Mouse (Mus musculus): ENCODE measurements at regions not wholly inside any gene's neighbourhood (a gene's known extent, or its start where the extent isn't known, plus 50 kb on each side); places are given as distances from the start of the nearest gene placed in this dataset.
"Not testable (repeated sequence)": the region's sequence is repeated elsewhere in the genome, so short reads cannot be mapped to it uniquely, and the experiment has no call there.

GRCm38 (mm10) chr10:96188168-96188567, 51.8 kb downstream of the Gm5426 start:
- ATAC-seq (replicated peaks; ENCODE audit: insufficient number of reproducible peaks, low FRiP score, low TSS enrichment, poor library complexity, severe bottlenecking), result peak; percentile 55

- ATAC-seq (replicated peaks; ENCODE audit: insufficient number of reproducible peaks, low FRiP score, low TSS enrichment, poor library complexity, severe bottlenecking), result no peak
Measured at GRCm38 (mm10) chr10:96190168-96190987, 54.0 kb downstream of the Gm5426 start.

- peak; percentile 80 for ATAC-seq (replicated peaks; ENCODE audit: insufficient number of reproducible peaks, low FRiP score, low TSS enrichment, poor library complexity, severe bottlenecking)
Measured at GRCm38 (mm10) chr10:96200932-96201641, 64.7 kb downstream of the Gm5426 start.

- ATAC-seq (replicated peaks; ENCODE audit: insufficient number of reproducible peaks, low FRiP score, low TSS enrichment, poor library complexity, severe bottlenecking), result no peak
Measured at GRCm38 (mm10) chr10:96201891-96202290, 65.5 kb downstream of the Gm5426 start.

GRCm38 (mm10) chr10:96202871-96203270, 66.5 kb downstream of the Gm5426 start:
- ATAC-seq (replicated peaks; ENCODE audit: insufficient number of reproducible peaks, low FRiP score, low TSS enrichment, poor library complexity, severe bottlenecking), result no peak

GRCm38 (mm10) chr10:96204198-96204597, 67.8 kb downstream of the Gm5426 start:
- no peak for ATAC-seq (replicated peaks; ENCODE audit: insufficient number of reproducible peaks, low FRiP score, low TSS enrichment, poor library complexity, severe bottlenecking)

GRCm38 (mm10) chr10:96209171-96209570, 72.8 kb downstream of the Gm5426 start:
- ATAC-seq (replicated peaks; ENCODE audit: insufficient number of reproducible peaks, low FRiP score, low TSS enrichment, poor library complexity, severe bottlenecking), result no peak

- no peak for ATAC-seq (replicated peaks; ENCODE audit: insufficient number of reproducible peaks, low FRiP score, low TSS enrichment, poor library complexity, severe bottlenecking)
Measured at GRCm38 (mm10) chr10:96211189-96211588, 74.8 kb downstream of the Gm5426 start.

- ATAC-seq (replicated peaks; ENCODE audit: insufficient number of reproducible peaks, low FRiP score, low TSS enrichment, poor library complexity, severe bottlenecking), result peak; percentile 72
Measured at GRCm38 (mm10) chr10:96213876-96214275, 77.5 kb downstream of the Gm5426 start.

- no peak for ATAC-seq (replicated peaks; ENCODE audit: insufficient number of reproducible peaks, low FRiP score, low TSS enrichment, poor library complexity, severe bottlenecking)
Measured at GRCm38 (mm10) chr10:96214285-96214684, 77.9 kb downstream of the Gm5426 start.

GRCm38 (mm10) chr10:96214946-96215345, 78.5 kb downstream of the Gm5426 start:
- no peak for ATAC-seq (replicated peaks; ENCODE audit: insufficient number of reproducible peaks, low FRiP score, low TSS enrichment, poor library complexity, severe bottlenecking)

GRCm38 (mm10) chr10:96220731-96221130, 84.3 kb downstream of the Gm5426 start:
- ATAC-seq (replicated peaks; ENCODE audit: insufficient number of reproducible peaks, low FRiP score, low TSS enrichment, poor library complexity, severe bottlenecking), result no peak

- ATAC-seq (replicated peaks; ENCODE audit: insufficient number of reproducible peaks, low FRiP score, low TSS enrichment, poor library complexity, severe bottlenecking), result peak; percentile 68; the same call in 1 of the 2 replicates
Measured at GRCm38 (mm10) chr10:96230391-96230790, 94.0 kb downstream of the Gm5426 start.

GRCm38 (mm10) chr10:96231309-96231708, 94.9 kb downstream of the Gm5426 start:
- ATAC-seq (replicated peaks; ENCODE audit: insufficient number of reproducible peaks, low FRiP score, low TSS enrichment, poor library complexity, severe bottlenecking), result no peak

GRCm38 (mm10) chr10:96232889-96233288, 96.5 kb downstream of the Gm5426 start:
- no peak for ATAC-seq (replicated peaks; ENCODE audit: insufficient number of reproducible peaks, low FRiP score, low TSS enrichment, poor library complexity, severe bottlenecking)

- no peak for ATAC-seq (replicated peaks; ENCODE audit: insufficient number of reproducible peaks, low FRiP score, low TSS enrichment, poor library complexity, severe bottlenecking)
Measured at GRCm38 (mm10) chr10:96234564-96235412, 98.4 kb downstream of the Gm5426 start.

- ATAC-seq (replicated peaks; ENCODE audit: insufficient number of reproducible peaks, low FRiP score, low TSS enrichment, poor library complexity, severe bottlenecking), result not testable (repeated sequence)
Measured at GRCm38 (mm10) chr10:96236031-96236430, 99.6 kb downstream of the Gm5426 start.

- no peak for ATAC-seq (replicated peaks; ENCODE audit: insufficient number of reproducible peaks, low FRiP score, low TSS enrichment, poor library complexity, severe bottlenecking)
Measured at GRCm38 (mm10) chr10:96236777-96237373, 100.5 kb downstream of the Gm5426 start.

Data from monocyte, adult 5-6 weeks (primary cell).